Mouse (Mus musculus) thymus, adult 2 months (tissue): Measurements from ENCODE around the gene Inhbe. TPM values are rescaled to one million over a fixed set of nuclear protein-coding genes. Genes with fewer than 3 reads are reported as not detected.

Experiments used
- DNase-seq: peaks from one replicate; pipeline ENCODE4 v3.0.0; 2021
- H3K27ac ChIP-seq: fragments of 200-500 bp; 2 replicates; pipeline ENCODE4 v1.5.1; 2012; ENCODE audit warnings: low read length, control low read depth; ENCODE audit not compliant: control insufficient read depth, insufficient read depth
- H3K27me3 ChIP-seq: fragments of 200-500 bp; 2 replicates; pipeline ENCODE4 v1.6.1; 2012; ENCODE audit warnings: mild to moderate bottlenecking, low read length, moderate library complexity, mixed read lengths; ENCODE audit not compliant: control insufficient read depth, insufficient read depth
- H3K36me3 ChIP-seq: fragments of 200-500 bp; 2 replicates; pipeline ENCODE4 v1.6.1; 2012; ENCODE audit warnings: mild to moderate bottlenecking, low read length, moderate library complexity; ENCODE audit not compliant: control insufficient read depth, insufficient read depth
- H3K4me1 ChIP-seq: fragments of 200-500 bp; replicated peaks from 2 replicates; pipeline ENCODE4 v1.6.1; 2012; ENCODE audit warnings: low read length; ENCODE audit not compliant: control insufficient read depth, insufficient read depth
- H3K4me3 ChIP-seq: fragments of 200-500 bp; 2 replicates; pipeline ENCODE4 v1.5.1; 2012; ENCODE audit warnings: mild to moderate bottlenecking, low read length, control low read depth, moderate library complexity; ENCODE audit not compliant: control insufficient read depth, insufficient read depth
- CTCF ChIP-seq: fragments of 200-500 bp; IDR thresholded peaks from 2 replicates; pipeline ENCODE4 v1.5.1; 2012; ENCODE audit warnings: mild to moderate bottlenecking, control low read depth, low read length, moderate library complexity, borderline replicate concordance; ENCODE audit not compliant: control insufficient read depth, poor library complexity, insufficient read depth; ENCODE audit errors: extremely low read depth
- POLR2A ChIP-seq: fragments of 200-500 bp; IDR thresholded peaks from 2 replicates; pipeline ENCODE4 v1.6.1; 2012; ENCODE audit warnings: mild to moderate bottlenecking, low read length, control low read depth, moderate library complexity; ENCODE audit not compliant: control insufficient read depth, poor library complexity, insufficient read depth; ENCODE audit errors: extremely low read depth
- WGBS: fragments of 180-500 bp; shearing (Covaris S2); methylation state at CpG from one replicate; pipeline ENCODE4 v1.1.7; 2018; 5-methylcytosine and 5-hydroxymethylcytosine counted together
- polyA plus RNA-seq: library from polyadenylated mRNA; depleted of rRNA; stranded (reverse); fragments of >200 nt; gene quantifications from 2 replicates; pipeline ENCODE4 v1.2.3, GENCODE M21; 2012

The Inhbe gene
- polyA plus RNA-seq, 1 experiment = not detected

- TF ChIP-seq CTCF (no peak), POLR2A (no peak)
- Histone ChIP-seq H3K27ac (no peak overlapping the region), H3K4me3 (no peak overlapping the region), H3K36me3 (no peaks in the 10 kb centered on the region), H3K27me3 (no peaks in the 10 kb centered on the region), H3K4me1 (peaks cover 10% of the 10 kb centered on the region)
- no peak for DNase-seq
- 86% methylated on average over 8 of the region's 8 CpGs for WGBS
These were observed 4.4 kb downstream of the Inhbe start for GRCm38 (mm10) chr10:127349810-127350209.

GRCm38 (mm10) chr10:127348957-127349356 is 5.3 kb downstream of the Inhbe start:
- 84% methylated on average over 4 of the region's 4 CpGs for WGBS
- Histone ChIP-seq H3K27ac (no peak overlapping the region), H3K4me3 (no peak overlapping the region), H3K4me1 (peaks cover 10% of the 10 kb centered on the region), H3K27me3 (no peaks in the 10 kb centered on the region), H3K36me3 (no peaks in the 10 kb centered on the region)
- DNase-seq = no peak
- TF ChIP-seq POLR2A = no peak
- no peak for TF ChIP-seq CTCF

GRCm38 (mm10) chr10:127346173-127346572 is 8.0 kb downstream of the Inhbe start:
- WGBS = 96% methylated on average over 3 of the region's 3 CpGs
- DNase-seq = no peak
- Histone ChIP-seq H3K27ac (no peak overlapping the region), H3K4me3 (no peak overlapping the region), H3K36me3 (no peaks in the 10 kb centered on the region), H3K27me3 (peaks cover 9% of the 10 kb centered on the region), H3K4me1 (peaks cover 15% of the 10 kb centered on the region)
- no peak for TF ChIP-seq CTCF
- TF ChIP-seq POLR2A = no peak

- Histone ChIP-seq H3K27me3 (peaks cover 28% of the 10 kb centered on the region), H3K27ac (no peak overlapping the region), H3K36me3 (no peaks in the 10 kb centered on the region), H3K4me3 (no peak overlapping the region), H3K4me1 (peaks cover 21% of the 10 kb centered on the region)
- 22% methylated on average over 3 of the region's 3 CpGs for WGBS
- no peak for DNase-seq
- TF ChIP-seq POLR2A = no peak
These were observed 11.2 kb downstream of the Inhbe start for GRCm38 (mm10) chr10:127343029-127343428.

GRCm38 (mm10) chr10:127341891-127342639 is 12.1 kb downstream of the Inhbe start, which contains the start of gene Gli1:
TSS of gene Gli1 (minus strand) at chr10:127341974.
- under 1% methylated on average over 29 of the region's 29 CpGs for WGBS
- no peaks in the 10 kb centered on the region for H3K36me3 ChIP-seq
- peaks cover 28% of the 10 kb centered on the region for H3K27me3 ChIP-seq
- peaks cover 31% of the 10 kb centered on the region for H3K4me1 ChIP-seq
- no peak within 1 kb of the TSS for H3K4me3 ChIP-seq
- TF ChIP-seq POLR2A (no peak), CTCF (peak; percentile 84; the same call in 1 of the 2 replicates)
- DNase-seq = peak; percentile 82
- H3K27ac ChIP-seq = no peak within 1 kb of the TSS

GRCm38 (mm10) chr10:127341360-127341690 is 12.9 kb downstream of the Inhbe start:
- WGBS = 3% methylated on average over 11 of the region's 11 CpGs
- Histone ChIP-seq H3K4me1 (peaks cover 36% of the 10 kb centered on the region), H3K27ac (no peak overlapping the region), H3K4me3 (no peak overlapping the region), H3K36me3 (no peaks in the 10 kb centered on the region), H3K27me3 (peaks cover 28% of the 10 kb centered on the region)
- no peak for TF ChIP-seq CTCF
- no peak for TF ChIP-seq POLR2A
- no peak for DNase-seq
